24 mouse cellular contexts compared by ENCODE assay signal in the genomic region with DNA sequence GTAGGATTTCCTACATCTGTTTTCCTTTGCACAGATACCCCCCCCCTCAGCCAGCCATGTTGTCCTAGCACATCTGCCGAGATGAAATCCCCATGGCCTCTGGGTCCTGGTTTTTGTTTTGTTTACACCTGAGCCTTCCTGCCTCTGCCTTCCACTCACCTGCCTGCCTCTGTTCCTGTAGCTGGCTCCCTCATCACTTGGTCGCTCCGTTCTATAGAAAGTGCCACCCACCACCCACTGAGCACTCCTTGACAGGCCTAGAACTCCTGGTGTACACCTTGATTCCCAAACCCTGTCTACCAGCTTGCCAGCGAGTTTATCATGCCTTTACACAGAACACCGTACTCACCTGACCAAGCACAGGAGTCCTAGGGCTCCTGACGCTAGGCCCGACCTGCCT.
DNase-seq lines count a peak whose midpoint lies in the region; ATAC-seq and TF ChIP-seq lines count a peak whose summit lies in the region.
"Had no signal": no experiment of that assay in that cellular context is flagged by ENCODE, and none has a peak within 500 bp of the region (broad histone marks: within the 10 kb centered on the region; RNA-seq: fewer than 3 reads in every experiment).

No protein-coding gene starts in this region.

- 91% methylated on average over 7 of the region's 7 CpGs for WGBS in heart, embryonic 13.5 days
- WGBS in liver, embryonic 11.5 days = 90% methylated on average over 7 of the region's 7 CpGs
- 81% methylated on average over 7 of the region's 7 CpGs for WGBS in liver, embryonic 12.5 days (ENCODE audit: insufficient replicate concordance)
- 95% methylated on average over 7 of the region's 7 CpGs for WGBS in limb, embryonic 10.5 days

- no peaks in the 10 kb centered on the region for H3K27me3 ChIP-seq in heart, embryonic 13.5 days (replicated peaks)
- no peaks in the 10 kb centered on the region for H3K27me3 ChIP-seq in liver, embryonic 11.5 days (replicated peaks; ENCODE audit: control insufficient read depth, insufficient read depth, low read length)
- H3K27me3 ChIP-seq in liver, embryonic 12.5 days (replicated peaks) = no peaks in the 10 kb centered on the region
- H3K27me3 ChIP-seq in limb, embryonic 10.5 days (ENCODE audit: low read depth, poor library complexity, severe bottlenecking) = no peaks in the 10 kb centered on the region
- H3K27me3 ChIP-seq: Patski had no signal

- no peak for TF ChIP-seq CTCF in gastrocnemius, adult 2 months (IDR thresholded peaks at IDR 0.05)

- no peaks in the 10 kb centered on the region for H3K36me3 ChIP-seq in heart, embryonic 13.5 days
- no peaks in the 10 kb centered on the region for H3K36me3 ChIP-seq in liver, embryonic 11.5 days (ENCODE audit: control insufficient read depth, insufficient read depth, low read length)
- H3K36me3 ChIP-seq in liver, embryonic 12.5 days = no peaks in the 10 kb centered on the region
- no peaks in the 10 kb centered on the region for H3K36me3 ChIP-seq in limb, embryonic 10.5 days
- H3K36me3 ChIP-seq: forebrain, embryonic 12.5 days had no signal

- no peak for DNase-seq in gastrocnemius, adult 2 months
- DNase-seq in gastrocnemius, postnatal 10 days = no peak
- no peak for DNase-seq in heart, postnatal 4 days
- DNase-seq in liver, embryonic 11.5 days (ENCODE audit: low spot score) = no peak
- DNase-seq in limb, embryonic 10.5 days (ENCODE audit: low spot score) = no peak
- no peak for DNase-seq in layer of hippocampus, postnatal 25 days (ENCODE audit: extremely low spot score in 1 of 2, low spot score in 1 of 2)
- DNase-seq: adrenal gland, postnatal 14 days; cerebellum, adult 11-12 months; cerebellum, postnatal 10 days; forebrain, postnatal 0 days; gastrocnemius, postnatal 14 days; kidney, adult 18-20 months; kidney, postnatal 4 days; left cerebral cortex, postnatal 4 days; lung, postnatal 10 days; right cerebral cortex, postnatal 25 days; spleen, adult 18-20 months; thymus, postnatal 4 days had no signal

- intact Hi-C loops in gastrocnemius, adult 2 months (cut with DNase I) = loop anchor here (5.0 kb wide), 3 partner anchors 96 to 181 kb away; no protein-coding TSS in a partner anchor

- no peak overlapping the region for H3K9ac ChIP-seq in heart, embryonic 13.5 days
- no peak overlapping the region for H3K9ac ChIP-seq in liver, embryonic 11.5 days (ENCODE audit: low read depth, low read length)
- no peak overlapping the region for H3K9ac ChIP-seq in liver, embryonic 12.5 days
- H3K9ac ChIP-seq: forebrain, embryonic 12.5 days; forebrain, postnatal 0 days had no signal

- no peak overlapping the region for H3K4me2 ChIP-seq in heart, embryonic 13.5 days
- no peak overlapping the region for H3K4me2 ChIP-seq in liver, embryonic 11.5 days
- no peak overlapping the region for H3K4me2 ChIP-seq in liver, embryonic 12.5 days
- H3K4me2 ChIP-seq: forebrain, embryonic 12.5 days had no signal

- H3K9me3 ChIP-seq in heart, embryonic 13.5 days = peaks cover 3% of the 10 kb centered on the region; the same call in 1 of the 2 replicates
- H3K9me3 ChIP-seq in liver, embryonic 11.5 days (ENCODE audit: control insufficient read depth, low read length) = no peaks in the 10 kb centered on the region
- H3K9me3 ChIP-seq in liver, embryonic 12.5 days (replicated peaks) = no peaks in the 10 kb centered on the region
- H3K9me3 ChIP-seq in limb, embryonic 10.5 days (replicated peaks) = no peaks in the 10 kb centered on the region
- H3K9me3 ChIP-seq: forebrain, embryonic 12.5 days had no signal

- H3K27ac ChIP-seq in gastrocnemius, adult 2 months = peak overlapping the region; percentile 83
- H3K27ac ChIP-seq in heart, embryonic 13.5 days (replicated peaks) = peak overlapping the region; percentile 71
- H3K27ac ChIP-seq in liver, embryonic 11.5 days (ENCODE audit: low read depth, low read length) = 0 out of 2 replicates have a peak overlapping the region, but pooled peaks have one; percentile 16
- no peak overlapping the region for H3K27ac ChIP-seq in liver, embryonic 12.5 days
- 0 out of 2 replicates have a peak overlapping the region, but pooled peaks have one; percentile 66 for H3K27ac ChIP-seq in limb, embryonic 10.5 days
- H3K27ac ChIP-seq: forebrain, embryonic 12.5 days had no signal

- peaks cover 61% of the 10 kb centered on the region for H3K4me1 ChIP-seq in heart, embryonic 13.5 days
- peaks cover 17% of the 10 kb centered on the region for H3K4me1 ChIP-seq in liver, embryonic 11.5 days (replicated peaks; ENCODE audit: control insufficient read depth, insufficient read depth, low read length)
- peaks cover 46% of the 10 kb centered on the region for H3K4me1 ChIP-seq in liver, embryonic 12.5 days
- peaks cover 23% of the 10 kb centered on the region for H3K4me1 ChIP-seq in limb, embryonic 10.5 days

- no peak overlapping the region for H3K4me3 ChIP-seq in gastrocnemius, adult 2 months
- no peak overlapping the region for H3K4me3 ChIP-seq in heart, embryonic 13.5 days
- H3K4me3 ChIP-seq in liver, embryonic 11.5 days (ENCODE audit: low read depth, low read length) = no peak overlapping the region
- H3K4me3 ChIP-seq in liver, embryonic 12.5 days = no peak overlapping the region
- no peak overlapping the region for H3K4me3 ChIP-seq in limb, embryonic 10.5 days
- H3K4me3 ChIP-seq: forebrain, embryonic 12.5 days had no signal

- no peak for ATAC-seq in heart, embryonic 13.5 days (ENCODE audit: extremely low read depth, insufficient number of reproducible peaks, low FRiP score, low TSS enrichment)
- ATAC-seq in liver, embryonic 11.5 days (replicated peaks; ENCODE audit: low FRiP score) = no peak
- ATAC-seq in liver, embryonic 12.5 days = no peak
- ATAC-seq: forebrain, postnatal 0 days; hindbrain, embryonic 16.5 days; midbrain, embryonic 16.5 days; Patski had no signal
